Mouse (Mus musculus) lung, postnatal 0 days (tissue): ENCODE results near the gene Col23a1. TPM values are rescaled to one million over a fixed set of nuclear protein-coding genes. Genes with fewer than 3 reads are reported as not detected.

Experiments
- ATAC-seq: fragments of 200-750 bp; cut with Nextera tagmentation; 2 replicates; pipeline ENCODE4 v1.8.0; 2017; ENCODE audit warnings: moderate library complexity
- DNase-seq: peaks from one replicate; pipeline ENCODE4 v3.0.0-alpha.2; 2016; ENCODE audit warnings: low spot score
- H3K27ac ChIP-seq: fragments of 300-500 bp; sonication (generic); 2 replicates; pipeline ENCODE4 v1.5.1; 2014; ENCODE audit warnings: antibody characterized with exemption, mild to moderate bottlenecking, low read length, mixed read lengths
- H3K27me3 ChIP-seq: fragments of 300-500 bp; sonication (generic); replicated peaks from 2 replicates; pipeline ENCODE4 v1.6.1; 2014; ENCODE audit warnings: low read length, mixed read lengths; ENCODE audit not compliant: insufficient read depth
- H3K36me3 ChIP-seq: fragments of 300-500 bp; sonication (generic); 2 replicates; pipeline ENCODE4 v1.6.1; 2014; ENCODE audit warnings: low read length, mixed read lengths; ENCODE audit not compliant: insufficient read depth
- H3K4me1 ChIP-seq: fragments of 300-500 bp; sonication (generic); 2 replicates; pipeline ENCODE4 v1.6.1; 2014; ENCODE audit warnings: antibody characterized with exemption, low read depth, low read length, mixed read lengths; ENCODE audit not compliant: insufficient read depth
- H3K4me2 ChIP-seq: fragments of 300-500 bp; sonication (generic); replicated peaks from 2 replicates; pipeline ENCODE4 v1.6.1; 2014; ENCODE audit warnings: low read depth, mild to moderate bottlenecking, low read length, moderate library complexity, mixed read lengths
- H3K4me3 ChIP-seq: fragments of 300-500 bp; sonication (generic); 2 replicates; pipeline ENCODE4 v1.5.1; 2014; ENCODE audit warnings: low read depth, low read length
- H3K9ac ChIP-seq: fragments of 300-500 bp; sonication (generic); replicated peaks from 2 replicates; pipeline ENCODE4 v1.6.1; 2014; ENCODE audit warnings: low read depth, mild to moderate bottlenecking
- H3K9me3 ChIP-seq: fragments of 300-500 bp; sonication (generic); 2 replicates; pipeline ENCODE4 v1.6.1; 2016; ENCODE audit warnings: low read length, mixed read lengths
- CTCF ChIP-seq: IDR thresholded peaks from 2 replicates; pipeline ENCODE4 v1.5.1; 2016; ENCODE audit warnings: antibody characterized with exemption, mild to moderate bottlenecking
- EP300 ChIP-seq: IDR thresholded peaks from 2 replicates; pipeline ENCODE4 v1.6.1; 2016; ENCODE audit warnings: antibody characterized with exemption, mild to moderate bottlenecking, control low read depth
- WGBS: fragments of 180-500 bp; shearing (Covaris S2); extraction: QIAGEN DNeasy Blood & Tissue Kit; methylation state at CpG from one replicate; pipeline ENCODE4 v1.1.7; 2014; 5-methylcytosine and 5-hydroxymethylcytosine counted together
- polyA plus RNA-seq: library from polyadenylated mRNA; unstranded; fragments of >200 nt; fragmentation: Nextera tagmentation; extraction: Ambion mirVana; gene quantifications from 2 replicates; pipeline ENCODE4 v1.2.1, GENCODE M21; 2015

The Col23a1 gene
- polyA plus RNA-seq, 1 experiment from 2014 or later = 17.2 TPM

- H3K4me1 ChIP-seq = peaks cover 16% of the 10 kb centered on the region
- no peaks in the 10 kb centered on the region for H3K27me3 ChIP-seq
- H3K9ac ChIP-seq = no peak overlapping the region
- TF ChIP-seq CTCF (peak; percentile 91), EP300 (no peak)
- no peak overlapping the region for H3K4me2 ChIP-seq
- 0 out of 2 replicates have a peak, but pooled peaks cover 2% of the 10 kb centered on the region for H3K36me3 ChIP-seq
- H3K9me3 ChIP-seq = no peaks in the 10 kb centered on the region
- H3K27ac ChIP-seq = no peak overlapping the region
- DNase-seq (peak; percentile 89), ATAC-seq (no peak)
- WGBS = 3% methylated on average over 4 of the region's 4 CpGs
- no peak overlapping the region for H3K4me3 ChIP-seq
Measured at GRCm38 (mm10) chr11:51617693-51618092, 328.0 kb downstream of the Col23a1 start.

- WGBS = 45% methylated on average over 8 of the region's 8 CpGs
- H3K27ac ChIP-seq = no peak overlapping the region
- H3K9me3 ChIP-seq = no peaks in the 10 kb centered on the region
- no peak for DNase-seq
- peak overlapping the region; percentile 50; the same call in 1 of the 2 replicates for H3K4me3 ChIP-seq
- no peak overlapping the region for H3K9ac ChIP-seq
- no peak; the same call in 1 of the 2 replicates for ATAC-seq
- H3K36me3 ChIP-seq = peaks cover 14% of the 10 kb centered on the region
- peaks cover 16% of the 10 kb centered on the region for H3K4me1 ChIP-seq
- H3K27me3 ChIP-seq = no peaks in the 10 kb centered on the region
- TF ChIP-seq EP300 = no peak
- TF ChIP-seq CTCF = no peak
- peak overlapping the region; percentile 74 for H3K4me2 ChIP-seq
Measured at GRCm38 (mm10) chr11:51618894-51619408, 329.2 kb downstream of the Col23a1 start.

GRCm38 (mm10) chr11:51619409-51620060 is 329.8 kb downstream of the Col23a1 start, which contains the start of gene Nhp2:
Gene Nhp2, plus strand, starts transcription at chr11:51619735.
- H3K9me3 ChIP-seq = no peaks in the 10 kb centered on the region
- peak within 1 kb of the TSS; percentile 50 for H3K4me3 ChIP-seq
- peaks cover 13% of the 10 kb centered on the region for H3K4me1 ChIP-seq
- H3K4me2 ChIP-seq = peak within 1 kb of the TSS; percentile 74
- no peaks in the 10 kb centered on the region for H3K27me3 ChIP-seq
- H3K9ac ChIP-seq = peak within 1 kb of the TSS; percentile 46
- peak; percentile 99 for DNase-seq
- WGBS = under 1% methylated on average over 51 of the region's 51 CpGs
- TF ChIP-seq EP300 (peak; percentile 61; the same call in 1 of the 2 replicates), CTCF (no peak)
- ATAC-seq = peak; percentile 90
- peaks cover 20% of the 10 kb centered on the region for H3K36me3 ChIP-seq
- peak within 1 kb of the TSS; percentile 7 for H3K27ac ChIP-seq

- Histone ChIP-seq H3K4me2 (peak overlapping the region; percentile 74), H3K36me3 (peaks cover 25% of the 10 kb centered on the region), H3K9ac (peak overlapping the region; percentile 46), H3K27me3 (no peaks in the 10 kb centered on the region), H3K27ac (peak overlapping the region; percentile 7), H3K4me3 (peak overlapping the region; percentile 50), H3K9me3 (no peaks in the 10 kb centered on the region), H3K4me1 (peaks cover 7% of the 10 kb centered on the region)
- ATAC-seq (no peak), DNase-seq (no peak)
- TF ChIP-seq CTCF (no peak), EP300 (no peak)
- WGBS = 1% methylated on average over 11 of the region's 11 CpGs
Measured at GRCm38 (mm10) chr11:51620084-51620483, 330.4 kb downstream of the Col23a1 start.

GRCm38 (mm10) chr11:51621776-51622175 is 332.1 kb downstream of the Col23a1 start:
- no peaks in the 10 kb centered on the region for H3K9me3 ChIP-seq
- H3K4me1 ChIP-seq = peaks cover 7% of the 10 kb centered on the region
- H3K36me3 ChIP-seq = peaks cover 33% of the 10 kb centered on the region
- TF ChIP-seq EP300 (no peak), CTCF (no peak)
- no peak overlapping the region for H3K4me3 ChIP-seq
- DNase-seq = no peak
- WGBS = 89% methylated on average over 2 of the region's 2 CpGs
- H3K4me2 ChIP-seq = no peak overlapping the region
- H3K27ac ChIP-seq = no peak overlapping the region
- no peaks in the 10 kb centered on the region for H3K27me3 ChIP-seq
- no peak for ATAC-seq
- no peak overlapping the region for H3K9ac ChIP-seq

- H3K27me3 ChIP-seq = no peaks in the 10 kb centered on the region
- peaks cover 44% of the 10 kb centered on the region for H3K36me3 ChIP-seq
- no peaks in the 10 kb centered on the region for H3K9me3 ChIP-seq
- no peak overlapping the region for H3K27ac ChIP-seq
- peaks cover 7% of the 10 kb centered on the region for H3K4me1 ChIP-seq
- DNase-seq (no peak), ATAC-seq (no peak)
- no peak overlapping the region for H3K4me2 ChIP-seq
- WGBS = 76% methylated on average over 7 of the region's 7 CpGs
- no peak for TF ChIP-seq CTCF
- TF ChIP-seq EP300 = no peak
- no peak overlapping the region for H3K4me3 ChIP-seq
- H3K9ac ChIP-seq = no peak overlapping the region
Measured at GRCm38 (mm10) chr11:51622971-51623491, 333.3 kb downstream of the Col23a1 start.
